In the genomic region with DNA sequence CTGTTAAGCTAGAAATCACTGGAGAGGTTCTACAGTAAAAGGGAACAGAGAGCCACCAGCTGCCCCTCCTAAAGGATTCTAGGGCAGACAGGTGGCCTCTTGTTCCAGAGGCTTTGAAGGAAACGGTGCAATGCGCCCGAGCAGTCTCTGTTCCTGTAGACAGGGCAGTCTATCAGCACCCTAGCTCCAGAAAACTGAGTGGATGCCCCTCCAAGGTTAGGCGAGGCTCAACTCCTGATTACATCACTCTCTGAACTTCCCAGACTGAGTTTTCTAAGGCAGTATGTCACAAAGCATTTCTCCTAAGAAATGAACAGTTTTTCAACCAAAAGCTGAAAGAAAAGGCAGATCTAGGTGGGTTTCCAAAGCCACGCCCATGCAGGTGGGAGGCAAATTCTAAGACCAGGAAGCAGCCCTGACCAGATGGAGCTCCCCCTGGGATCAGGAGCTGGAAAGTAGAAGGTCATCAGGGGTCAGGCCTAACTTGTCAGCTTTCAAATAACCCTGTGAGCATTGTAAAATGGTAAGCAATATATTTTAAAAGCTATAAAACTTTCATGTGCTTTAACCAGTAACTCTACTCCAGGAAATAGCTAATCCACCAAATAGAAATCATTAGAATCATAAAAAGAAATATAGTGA, we compare ENCODE assay signal across 22 mouse cellular contexts. TPM values are rescaled to one million over a fixed set of nuclear protein-coding genes. Genes with fewer than 3 reads are reported as not detected.
DNase-seq lines count a peak whose midpoint lies in the region; ATAC-seq and TF ChIP-seq lines count a peak whose summit lies in the region.
"Had no signal": no experiment of that assay in that cellular context is flagged by ENCODE, and none has a peak within 500 bp of the region (broad histone marks: within the 10 kb centered on the region; RNA-seq: fewer than 3 reads in every experiment).

No protein-coding gene starts in this region.

- H3K4me3 ChIP-seq in kidney, embryonic 15.5 days (replicated peaks), result no peak overlapping the region
- H3K4me3 ChIP-seq in ES-Bruce4 (ENCODE audit: low read depth, low read length) (peak overlapping the region; percentile 1; the same call in 1 of the 2 replicates), ES-E14 (ENCODE audit: insufficient read depth in 1 of 2, low read depth in 1 of 2, low read length in 2 of 2, poor library complexity in 1 of 2, severe bottlenecking in 1 of 2) (peak overlapping the region in 1 of 2 experiments; percentile 51; a peak in 2 of 4 replicates)
- H3K4me3 ChIP-seq in intestine, embryonic 16.5 days (ENCODE audit: low read length), result no peak overlapping the region
- H3K4me3 ChIP-seq in forebrain, postnatal 0 days (ENCODE audit: low read depth, low read length), result no peak overlapping the region
- H3K4me3 ChIP-seq: embryonic facial prominence, embryonic 15.5 days; heart, embryonic 15.5 days; megakaryocyte, embryonic 14.5 days; midbrain, embryonic 15.5 days; myocyte had no signal

- no peak for ATAC-seq in kidney, embryonic 15.5 days (replicated peaks; ENCODE audit: low FRiP score)
- ATAC-seq in intestine, embryonic 16.5 days, result peak; percentile 75
- no peak for ATAC-seq in forebrain, postnatal 0 days
- ATAC-seq: hindbrain, embryonic 16.5 days; midbrain, embryonic 15.5 days had no signal

- WGBS in kidney, embryonic 15.5 days, result 32% methylated on average over 5 of the region's 5 CpGs
- 41% methylated on average over 5 of the region's 5 CpGs for WGBS in intestine, embryonic 16.5 days
- 58% methylated on average over 5 of the region's 5 CpGs for WGBS in forebrain, postnatal 0 days

- TF ChIP-seq POLR2A in ES-Bruce4 (IDR thresholded peaks at IDR 0.05; ENCODE audit: insufficient read depth, low read length), result no peak

- H3K9me3 ChIP-seq in kidney, embryonic 15.5 days (replicated peaks), result no peaks in the 10 kb centered on the region
- H3K9me3 ChIP-seq in ES-Bruce4 (replicated peaks; ENCODE audit: control insufficient read depth, insufficient read depth, low read length, poor library complexity, severe bottlenecking), result no peaks in the 10 kb centered on the region
- no peaks in the 10 kb centered on the region for H3K9me3 ChIP-seq in ES-E14 (ENCODE audit: control insufficient read depth, insufficient read depth, low read depth, low read length)
- H3K9me3 ChIP-seq in intestine, embryonic 16.5 days (ENCODE audit: control insufficient read depth, low read length), result no peaks in the 10 kb centered on the region
- H3K9me3 ChIP-seq in forebrain, postnatal 0 days (ENCODE audit: low read length), result no peaks in the 10 kb centered on the region
- H3K9me3 ChIP-seq: embryonic facial prominence, embryonic 15.5 days; heart, embryonic 15.5 days; megakaryocyte, embryonic 14.5 days; midbrain, embryonic 15.5 days had no signal

- in situ Hi-C loops in ES-E14 (cut with MboI; ENCODE audit: low sequenced_read_pairs in 2 of 2, unreplicated experiment in 2 of 2), result no loop called here

- peak; percentile 74 for TF ChIP-seq EP300 in ES-Bruce4 (IDR thresholded peaks at IDR 0.05; ENCODE audit: insufficient read depth, low read depth, low read length)

- TF ChIP-seq CTCF in ES-Bruce4 (IDR thresholded peaks at IDR 0.05; ENCODE audit: low read depth, low read length), result no peak
- TF ChIP-seq CTCF in forebrain, postnatal 0 days (IDR thresholded peaks at IDR 0.05; ENCODE audit: low read depth), result no peak

- H3K9ac ChIP-seq in kidney, embryonic 15.5 days, result no peak overlapping the region
- H3K9ac ChIP-seq in ES-Bruce4 (ENCODE audit: low read depth, poor library complexity, severe bottlenecking) (no peak overlapping the region), ES-E14 (ENCODE audit: insufficient read depth, low read depth, low read length, poor library complexity, severe bottlenecking) (no peak overlapping the region)
- no peak overlapping the region for H3K9ac ChIP-seq in intestine, embryonic 16.5 days (ENCODE audit: low read depth, low read length)
- no peak overlapping the region for H3K9ac ChIP-seq in forebrain, postnatal 0 days
- H3K9ac ChIP-seq: embryonic facial prominence, embryonic 15.5 days; heart, embryonic 15.5 days; midbrain, embryonic 15.5 days had no signal

- peaks cover 33% of the 10 kb centered on the region for H3K36me3 ChIP-seq in kidney, embryonic 15.5 days
- peaks cover 29% of the 10 kb centered on the region for H3K36me3 ChIP-seq in ES-Bruce4 (ENCODE audit: control insufficient read depth, insufficient read depth, low read length, poor library complexity, severe bottlenecking)
- peaks cover 10% of the 10 kb centered on the region for H3K36me3 ChIP-seq in ES-E14 (ENCODE audit: control insufficient read depth, insufficient read depth, low read length, poor library complexity, severe bottlenecking)
- 0 out of 2 replicates have a peak, but pooled peaks cover 6% of the 10 kb centered on the region for H3K36me3 ChIP-seq in intestine, embryonic 16.5 days (ENCODE audit: control insufficient read depth, insufficient read depth, low read length)
- H3K36me3 ChIP-seq in forebrain, postnatal 0 days (ENCODE audit: insufficient read depth), result peaks cover 10% of the 10 kb centered on the region

- H3K4me2 ChIP-seq in kidney, embryonic 15.5 days, result no peak overlapping the region
- no peak overlapping the region for H3K4me2 ChIP-seq in intestine, embryonic 16.5 days (ENCODE audit: low read depth, low read length)
- H3K4me2 ChIP-seq in forebrain, postnatal 0 days (ENCODE audit: low read depth), result no peak overlapping the region
- H3K4me2 ChIP-seq: embryonic facial prominence, embryonic 15.5 days; heart, embryonic 15.5 days; midbrain, embryonic 15.5 days had no signal

- no peaks in the 10 kb centered on the region for H3K27me3 ChIP-seq in kidney, embryonic 15.5 days
- no peaks in the 10 kb centered on the region for H3K27me3 ChIP-seq in ES-Bruce4 (ENCODE audit: control insufficient read depth, insufficient read depth, low read length, poor library complexity, severe bottlenecking)
- H3K27me3 ChIP-seq in intestine, embryonic 16.5 days (replicated peaks; ENCODE audit: control insufficient read depth, insufficient read depth, low read length), result no peaks in the 10 kb centered on the region
- no peaks in the 10 kb centered on the region for H3K27me3 ChIP-seq in forebrain, postnatal 0 days (ENCODE audit: insufficient read depth, low read length)
- H3K27me3 ChIP-seq: embryonic facial prominence, embryonic 15.5 days; heart, embryonic 15.5 days; megakaryocyte, embryonic 14.5 days; midbrain, embryonic 15.5 days had no signal

- DNase-seq in kidney, postnatal 25 days, result no peak
- DNase-seq in ES-E14 (ENCODE audit: low read depth, low spot score), result peak; percentile 21
- DNase-seq in frontal cortex, adult 2 months (ENCODE audit: extremely low spot score in 1 of 2, low spot score in 1 of 2), result no peak
- DNase-seq in forebrain, postnatal 0 days, result no peak
- DNase-seq: adrenal gland, adult 2 months; cerebellum, adult 9-10 months; gastrocnemius, postnatal 10 days; heart, adult 18-20 months; kidney, adult 9 months; lung, adult 18-20 months; retina, postnatal 1 day; right cerebral cortex, postnatal 4 days; thymus, postnatal 25 days had no signal

- peaks cover 21% of the 10 kb centered on the region for H3K4me1 ChIP-seq in kidney, embryonic 15.5 days
- peaks cover 5% of the 10 kb centered on the region for H3K4me1 ChIP-seq in ES-Bruce4 (ENCODE audit: control insufficient read depth, insufficient read depth, low read length)
- peaks cover 10 to 23% of the 10 kb centered on the region in 2 experiments for H3K4me1 ChIP-seq in ES-E14 (ENCODE audit: control insufficient read depth in 2 of 2, insufficient read depth in 2 of 2, low read length in 2 of 2, poor library complexity in 1 of 2)
- peaks cover 17% of the 10 kb centered on the region for H3K4me1 ChIP-seq in intestine, embryonic 16.5 days (ENCODE audit: control insufficient read depth, insufficient read depth, low read length)
- H3K4me1 ChIP-seq in forebrain, postnatal 0 days (ENCODE audit: insufficient read depth), result no peaks in the 10 kb centered on the region

- H3K27ac ChIP-seq in kidney, embryonic 15.5 days, result peak overlapping the region; percentile 58; the same call in 1 of the 2 replicates
- H3K27ac ChIP-seq in ES-Bruce4 (ENCODE audit: insufficient read depth, low read length) (peak overlapping the region; percentile 89), ES-E14 (ENCODE audit: insufficient read depth, low read depth, low read length, poor library complexity, severe bottlenecking) (no peak overlapping the region)
- H3K27ac ChIP-seq in intestine, embryonic 16.5 days (ENCODE audit: low read length), result peak overlapping the region; percentile 69
- H3K27ac ChIP-seq in forebrain, postnatal 0 days (ENCODE audit: low read depth, low read length), result no peak overlapping the region
- H3K27ac ChIP-seq: embryonic facial prominence, embryonic 15.5 days; heart, embryonic 15.5 days; midbrain, embryonic 15.5 days had no signal

TF ChIP-seq in ES-E14, 5 proteins besides CTCF, POLR2A, EP300 and RAD21:
- no peak for TF ChIP-seq CHD2 (IDR thresholded peaks at IDR 0.05; ENCODE audit: low read depth, low read length)
- TF ChIP-seq MAFK (IDR thresholded peaks at IDR 0.05; ENCODE audit: insufficient read depth, low read depth, low read length), result no peak
- no peak for TF ChIP-seq HCFC1 (IDR thresholded peaks at IDR 0.05; ENCODE audit: borderline replicate concordance, insufficient read depth, low read length)
- no peak for TF ChIP-seq ZNF384 (IDR thresholded peaks at IDR 0.05; ENCODE audit: low read depth, low read length)
- no peak for TF ChIP-seq ZC3H11A (IDR thresholded peaks at IDR 0.05; ENCODE audit: borderline replicate concordance, low read depth, low read length)

RNA-seq across cellular contexts. Expression of a gene that starts 17.1 kb away (rescaled TPM):
- 24.4 and 25.5 TPM in 2 replicates for polyA plus RNA-seq in kidney, embryonic 15.5 days (2015; fragmentation: Nextera tagmentation; extraction: Ambion mirVana)
- polyA plus RNA-seq in ES-Bruce4 (2011; ENCODE audit: insufficient read depth, insufficient read length, low read depth, missing spikeins), result 92.0 and 96.4 TPM in 2 replicates
- total RNA-seq in ES-E14 (2012; rRNA removed), result 111 and 135 TPM in 2 replicates
- polyA plus RNA-seq in intestine, embryonic 16.5 days (2015; fragmentation: Nextera tagmentation; extraction: Ambion mirVana), result 25.7 and 26.0 TPM in 2 replicates
- 92.2 and 92.6 TPM in 2 replicates for polyA plus RNA-seq in frontal cortex, adult 2 months (2012; rRNA removed)
- total RNA-seq in forebrain, postnatal 0 days (2014; rRNA removed), result 45.2 and 59.0 TPM in 2 replicates
- 7.1 and 9.5 TPM in 2 replicates for polyA plus RNA-seq in forebrain, postnatal 0 days (2015; fragmentation: Nextera tagmentation; extraction: Ambion mirVana)

Comparison
In these comparisons a context has a peak if more than half of its experiments do, and no peak if none do; other contexts are left out.
1. H3K27ac ChIP-seq: peak in kidney, embryonic 15.5 days (single experiment), ES-Bruce4 (single experiment) and intestine, embryonic 16.5 days (single experiment); none in ES-E14 (single experiment) and forebrain, postnatal 0 days (single experiment).